Mouse (Mus musculus) lung, postnatal 0 days (tissue): Measurements from ENCODE around the gene Krt42.

Experiments
- CTCF ChIP-seq: IDR thresholded peaks from 2 replicates; pipeline ENCODE4 v1.5.1; 2016; ENCODE audit warnings: antibody characterized with exemption, mild to moderate bottlenecking
- EP300 ChIP-seq: IDR thresholded peaks from 2 replicates; pipeline ENCODE4 v1.6.1; 2016; ENCODE audit warnings: antibody characterized with exemption, mild to moderate bottlenecking, control low read depth

GRCm38 (mm10) chr11:100274719-100275118 lies 5.0 kb upstream of the Krt42 start:
- TF ChIP-seq CTCF (no peak), EP300 (no peak)
